Mouse (Mus musculus) forebrain, embryonic 11.5 days (tissue): Measurements from ENCODE around the gene Mettl16. TPM values are rescaled to one million over a fixed set of nuclear protein-coding genes. Genes with fewer than 3 reads are reported as not detected.

Experiments used
- ATAC-seq: fragments of 200-750 bp; cut with Nextera tagmentation; replicated peaks from 2 replicates; pipeline ENCODE4 v1.8.0; 2017; ENCODE audit warnings: moderate TSS enrichment; ENCODE audit not compliant: low FRiP score
- DNase-seq: peaks from one replicate; pipeline ENCODE4 v3.0.0-alpha.2; 2017; ENCODE audit warnings: low spot score
- H3K27ac ChIP-seq: fragments of 300-500 bp; sonication (generic); 2 replicates; pipeline ENCODE4 v1.5.1; 2014; ENCODE audit warnings: low read depth, low read length
- H3K27me3 ChIP-seq: fragments of 300-500 bp; sonication (generic); 2 replicates; pipeline ENCODE4 v1.6.1; 2014; ENCODE audit warnings: mild to moderate bottlenecking, low read length, mixed read lengths; ENCODE audit not compliant: control insufficient read depth, insufficient read depth
- H3K36me3 ChIP-seq: fragments of 300-500 bp; sonication (generic); 2 replicates; pipeline ENCODE4 v1.6.1; 2014; ENCODE audit warnings: mild to moderate bottlenecking, low read length, moderate library complexity, mixed read lengths; ENCODE audit not compliant: control insufficient read depth, insufficient read depth
- H3K4me1 ChIP-seq: fragments of 300-500 bp; sonication (generic); replicated peaks from 2 replicates; pipeline ENCODE4 v1.6.1; 2014; ENCODE audit warnings: low read length, mixed read lengths; ENCODE audit not compliant: control insufficient read depth, insufficient read depth
- H3K4me2 ChIP-seq: fragments of 300-500 bp; sonication (generic); 2 replicates; pipeline ENCODE4 v1.6.1; 2014; ENCODE audit warnings: low read depth, mild to moderate bottlenecking, low read length, moderate library complexity, mixed read lengths; ENCODE audit not compliant: severe bottlenecking
- H3K4me3 ChIP-seq: fragments of 300-500 bp; sonication (generic); 2 replicates; pipeline ENCODE4 v1.5.1; 2014; ENCODE audit warnings: low read depth, low read length
- H3K9ac ChIP-seq: fragments of 300-500 bp; sonication (generic); 2 replicates; pipeline ENCODE4 v1.6.1; 2014; ENCODE audit warnings: low read length
- H3K9me3 ChIP-seq: fragments of 300-500 bp; sonication (generic); 2 replicates; pipeline ENCODE4 v1.6.1; 2016; ENCODE audit warnings: low read length, mixed read lengths; ENCODE audit not compliant: control insufficient read depth
- WGBS: fragments of 180-500 bp; shearing (Covaris S2); extraction: QIAGEN DNeasy Blood & Tissue Kit; methylation state at CpG from one replicate; pipeline ENCODE4 v1.1.7; 2014; 5-methylcytosine and 5-hydroxymethylcytosine counted together
- polyA plus RNA-seq: library from polyadenylated mRNA; unstranded; fragments of >200 nt; fragmentation: Nextera tagmentation; extraction: Ambion mirVana; gene quantifications from 2 replicates; pipeline ENCODE4 v1.2.1, GENCODE M21; 2014

Gene Mettl16
- polyA plus RNA-seq, 1 experiment from 2014 or later, result 53.3 TPM

DNA sequence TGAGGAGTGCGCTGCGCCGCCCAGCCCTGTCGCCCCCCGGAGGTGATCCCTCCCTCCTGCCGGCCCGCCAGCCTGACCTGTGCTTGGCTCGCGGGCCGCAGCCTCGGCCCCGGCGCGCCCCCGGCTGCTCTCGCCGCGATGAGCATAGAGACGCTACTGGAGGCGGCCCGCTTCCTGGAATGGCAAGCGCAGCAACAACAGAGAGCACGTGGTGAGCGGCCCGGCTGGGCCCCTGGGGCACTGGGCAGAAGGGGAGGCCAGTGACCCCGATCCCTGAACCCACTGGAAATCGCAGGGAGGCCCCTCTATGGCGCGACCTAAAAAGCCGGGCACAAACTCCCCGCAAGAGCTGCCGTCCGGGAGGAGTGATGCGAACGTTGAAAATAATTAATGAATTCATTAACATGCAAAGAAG, 60.6 kb downstream of the Mettl16 start:
- ATAC-seq (no peak), DNase-seq (peak; percentile 84)

DNA sequence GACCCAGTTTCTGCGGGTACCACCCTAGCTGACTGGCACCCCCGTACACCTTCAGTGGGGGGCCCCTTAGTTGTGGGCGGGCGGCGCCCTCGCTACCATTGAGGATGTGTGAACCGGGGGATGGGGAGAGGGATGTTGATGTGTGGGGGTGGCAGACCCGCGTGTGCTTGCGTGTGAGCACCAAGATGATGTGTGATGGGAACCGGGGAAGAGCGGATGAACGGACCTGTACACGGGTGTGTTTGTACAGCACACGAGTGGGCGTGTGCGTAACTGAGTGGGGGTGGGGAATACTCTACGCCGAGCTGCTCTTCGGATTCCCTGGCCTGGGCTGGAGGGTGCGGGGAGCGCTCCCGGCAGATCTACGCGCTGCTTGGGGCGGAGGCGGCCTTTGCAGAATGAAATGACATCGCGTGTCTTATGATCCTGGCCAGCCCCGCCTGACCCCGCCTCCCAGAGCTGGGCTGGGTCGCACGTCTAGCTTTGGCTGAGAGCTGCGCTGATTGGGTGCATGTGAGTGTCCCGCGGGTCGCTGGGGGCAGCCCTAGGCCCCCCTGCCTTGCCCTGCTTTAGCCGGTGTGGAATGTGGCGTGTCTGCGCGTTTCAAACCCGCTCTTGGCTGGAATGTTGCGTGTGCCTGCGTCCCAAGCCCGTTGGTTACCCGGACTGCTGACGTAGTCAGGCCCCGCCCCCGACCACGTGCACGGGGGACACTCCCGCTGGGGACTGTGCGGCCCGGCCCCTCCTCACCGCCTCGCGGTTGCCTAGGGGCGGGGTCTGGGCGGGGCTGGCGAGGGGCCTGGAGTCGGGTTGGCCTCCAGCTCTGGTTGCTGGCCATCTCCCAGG, 61.2 kb downstream of the Mettl16 start:
- ATAC-seq, result peak; percentile 80
- WGBS, result under 1% methylated on average over 61 of the region's 61 CpGs
- Histone ChIP-seq H3K9ac (peak overlapping the region; percentile 79), H3K27ac (peak overlapping the region; percentile 82), H3K9me3 (no peaks in the 10 kb centered on the region), H3K27me3 (no peaks in the 10 kb centered on the region), H3K36me3 (no peaks in the 10 kb centered on the region; the same call in 1 of the 2 replicates), H3K4me2 (peak overlapping the region; percentile 82), H3K4me1 (peaks cover 20% of the 10 kb centered on the region), H3K4me3 (peak overlapping the region; percentile 88)
- DNase-seq, result peak; percentile 100

More for the DNA sequence above, 60.6 kb downstream of the Mettl16 start:
- Histone ChIP-seq H3K4me2 (peak overlapping the region; percentile 82), H3K36me3 (no peaks in the 10 kb centered on the region), H3K27me3 (no peaks in the 10 kb centered on the region), H3K27ac (peak overlapping the region; percentile 63), H3K9ac (peak overlapping the region; percentile 79), H3K4me1 (peaks cover 20% of the 10 kb centered on the region), H3K4me3 (peak overlapping the region; percentile 88), H3K9me3 (no peaks in the 10 kb centered on the region)
- under 1% methylated on average over 35 of the region's 35 CpGs for WGBS

DNA sequence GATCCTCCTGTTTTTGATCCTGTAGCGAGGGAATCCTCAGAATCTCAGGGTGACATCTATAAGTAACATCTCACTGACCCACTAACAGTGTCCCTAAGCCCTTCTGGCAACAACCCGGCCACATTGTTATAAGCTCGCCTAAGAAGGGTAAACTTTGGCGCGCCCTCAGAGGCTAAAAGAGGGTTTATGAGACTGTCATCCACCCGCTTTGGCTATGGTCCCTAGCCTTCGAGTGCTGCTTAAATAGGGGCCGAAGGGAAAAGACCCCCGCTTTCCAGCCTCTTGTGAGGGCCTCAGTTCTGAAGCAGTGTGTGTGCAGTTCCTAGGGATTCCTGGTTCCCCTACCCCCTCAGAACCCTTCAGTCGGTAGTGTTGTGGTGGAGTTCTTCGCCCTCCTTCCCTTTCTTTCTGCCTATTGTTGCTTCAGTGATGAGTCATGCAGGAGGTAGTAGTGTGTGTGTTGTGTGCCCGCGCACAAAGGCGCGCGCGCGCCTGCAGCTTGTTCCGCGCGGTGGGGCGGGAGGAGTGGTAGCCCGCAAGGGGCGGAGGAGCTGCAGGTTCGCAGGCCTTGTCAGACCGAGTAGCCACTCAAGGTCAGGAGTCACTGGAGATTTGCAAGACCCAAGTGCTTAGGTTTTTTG, 62.0 kb downstream of the Mettl16 start:
- Histone ChIP-seq H3K9ac (peak overlapping the region; percentile 52), H3K27me3 (no peaks in the 10 kb centered on the region), H3K36me3 (no peaks in the 10 kb centered on the region; the same call in 1 of the 2 replicates), H3K4me2 (peak overlapping the region; percentile 82), H3K27ac (peak overlapping the region; percentile 82), H3K9me3 (no peaks in the 10 kb centered on the region), H3K4me3 (peak overlapping the region; percentile 88), H3K4me1 (peaks cover 23% of the 10 kb centered on the region)
- ATAC-seq (no peak; the same call in 1 of the 2 replicates), DNase-seq (peak; percentile 82)
- under 1% methylated on average over 26 of the region's 26 CpGs for WGBS

DNA sequence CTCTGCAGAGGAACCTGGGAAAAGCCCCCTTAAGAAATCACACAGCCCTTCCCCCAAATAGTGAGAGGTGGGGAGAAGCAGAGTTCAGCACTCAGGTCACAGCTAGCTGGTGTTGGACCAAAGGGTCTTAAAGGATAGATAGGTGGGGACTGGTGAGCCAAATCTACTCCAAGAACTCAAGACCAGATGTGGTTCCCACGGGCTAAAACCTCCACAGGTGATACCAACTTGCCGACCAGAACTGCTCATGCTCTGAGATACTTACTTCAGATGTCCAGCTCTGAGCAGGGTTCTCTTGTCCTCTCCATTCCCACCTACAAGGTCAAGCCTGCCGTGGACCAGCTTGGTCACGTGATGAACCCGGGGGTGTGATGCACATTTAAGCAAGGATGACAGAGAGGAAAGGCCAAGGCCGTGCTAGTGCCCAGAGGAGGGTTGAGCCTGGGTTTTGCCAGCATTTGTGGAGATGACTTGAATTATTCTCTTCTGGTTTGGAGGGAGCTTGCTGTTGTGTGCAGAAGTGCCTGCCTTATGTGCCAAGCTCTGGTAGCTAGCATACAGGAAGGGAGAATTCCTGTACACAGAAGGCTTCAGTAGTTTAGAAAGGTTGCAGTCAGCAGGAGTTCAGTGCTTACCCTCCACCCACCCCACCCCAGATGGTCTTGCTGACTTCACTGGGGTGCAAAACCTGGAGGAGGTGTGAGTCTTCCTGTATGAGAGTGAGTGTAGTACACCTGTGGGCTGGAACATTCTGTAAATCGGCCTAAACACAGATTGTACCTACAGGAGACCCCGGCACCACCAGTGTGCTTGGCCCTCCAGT, 63.1 kb downstream of the Mettl16 start:
- WGBS, result 88% methylated on average over 8 of the region's 8 CpGs
- no peak overlapping the region; the same call in 1 of the 2 replicates for H3K4me3 ChIP-seq
- peaks cover 24% of the 10 kb centered on the region for H3K4me1 ChIP-seq
- H3K27me3 ChIP-seq, result no peaks in the 10 kb centered on the region
- DNase-seq (peak; percentile 49), ATAC-seq (no peak)
- H3K36me3 ChIP-seq, result no peaks in the 10 kb centered on the region; the same call in 1 of the 2 replicates
- H3K9me3 ChIP-seq, result no peaks in the 10 kb centered on the region
- peak overlapping the region; percentile 82; the same call in 1 of the 2 replicates for H3K4me2 ChIP-seq
- H3K27ac ChIP-seq, result no peak overlapping the region
- H3K9ac ChIP-seq, result peak overlapping the region; percentile 52; the same call in 1 of the 2 replicates

DNA sequence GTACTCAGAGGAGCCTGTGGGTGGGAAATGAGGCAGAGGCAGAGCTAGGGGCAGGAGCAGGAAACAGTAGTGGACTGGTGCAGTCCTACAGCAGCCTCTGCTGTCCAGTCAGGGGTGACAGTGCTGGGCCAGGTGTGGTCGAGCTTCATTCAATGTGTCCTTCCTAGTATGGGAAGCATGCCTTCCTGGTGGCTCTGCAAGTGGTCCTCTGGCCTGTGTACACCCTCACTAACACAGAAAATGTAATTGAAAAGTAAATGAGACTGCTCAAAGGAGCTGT, 63.7 kb downstream of the Mettl16 start:
- no peak for ATAC-seq
- DNase-seq, result no peak
- Histone ChIP-seq H3K4me2 (no peak overlapping the region), H3K36me3 (no peaks in the 10 kb centered on the region; the same call in 1 of the 2 replicates), H3K4me1 (peaks cover 21% of the 10 kb centered on the region), H3K27ac (no peak overlapping the region), H3K9me3 (no peaks in the 10 kb centered on the region), H3K9ac (no peak overlapping the region), H3K27me3 (no peaks in the 10 kb centered on the region), H3K4me3 (no peak overlapping the region)
- WGBS, result 64% methylated on average over 1 of the region's 1 CpGs

DNA sequence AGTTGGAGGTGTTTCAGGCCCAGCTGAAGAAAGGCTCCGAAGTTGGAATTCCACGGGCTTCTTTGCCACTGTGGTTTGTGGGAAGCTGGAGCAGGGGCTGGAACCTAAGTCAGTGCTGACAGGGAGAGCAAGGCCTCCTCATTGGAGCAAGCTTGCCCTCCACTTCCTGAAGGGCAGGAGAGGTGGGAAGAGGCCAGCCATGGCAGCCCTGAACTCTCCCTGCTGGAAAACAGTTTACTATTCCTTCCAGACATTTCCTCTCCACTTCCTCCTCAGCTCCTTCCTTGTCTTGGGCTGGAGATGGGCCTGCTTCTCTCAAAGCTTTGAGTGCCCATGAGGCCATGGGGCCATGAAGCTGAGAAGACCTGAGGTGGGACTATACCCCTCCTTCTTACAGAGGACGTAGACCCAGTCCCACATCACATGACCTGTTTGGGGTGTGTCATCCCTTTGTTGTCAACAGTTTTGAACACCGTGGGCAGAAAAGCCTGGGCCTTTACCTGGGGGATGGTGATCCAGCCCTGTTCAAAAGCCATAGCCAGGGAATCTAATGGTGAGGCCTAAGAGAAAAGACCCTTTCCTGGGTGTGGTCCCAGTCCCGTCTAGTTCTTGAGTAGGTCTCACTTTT, 64.1 kb downstream of the Mettl16 start:
- H3K9ac ChIP-seq, result no peak overlapping the region
- H3K36me3 ChIP-seq, result no peaks in the 10 kb centered on the region; the same call in 1 of the 2 replicates
- ATAC-seq (no peak), DNase-seq (no peak)
- H3K4me3 ChIP-seq, result no peak overlapping the region
- WGBS, result 60% methylated on average over 5 of the region's 5 CpGs
- no peaks in the 10 kb centered on the region for H3K27me3 ChIP-seq
- no peaks in the 10 kb centered on the region for H3K9me3 ChIP-seq
- H3K4me2 ChIP-seq, result no peak overlapping the region
- H3K27ac ChIP-seq, result no peak overlapping the region
- peaks cover 18% of the 10 kb centered on the region for H3K4me1 ChIP-seq

DNA sequence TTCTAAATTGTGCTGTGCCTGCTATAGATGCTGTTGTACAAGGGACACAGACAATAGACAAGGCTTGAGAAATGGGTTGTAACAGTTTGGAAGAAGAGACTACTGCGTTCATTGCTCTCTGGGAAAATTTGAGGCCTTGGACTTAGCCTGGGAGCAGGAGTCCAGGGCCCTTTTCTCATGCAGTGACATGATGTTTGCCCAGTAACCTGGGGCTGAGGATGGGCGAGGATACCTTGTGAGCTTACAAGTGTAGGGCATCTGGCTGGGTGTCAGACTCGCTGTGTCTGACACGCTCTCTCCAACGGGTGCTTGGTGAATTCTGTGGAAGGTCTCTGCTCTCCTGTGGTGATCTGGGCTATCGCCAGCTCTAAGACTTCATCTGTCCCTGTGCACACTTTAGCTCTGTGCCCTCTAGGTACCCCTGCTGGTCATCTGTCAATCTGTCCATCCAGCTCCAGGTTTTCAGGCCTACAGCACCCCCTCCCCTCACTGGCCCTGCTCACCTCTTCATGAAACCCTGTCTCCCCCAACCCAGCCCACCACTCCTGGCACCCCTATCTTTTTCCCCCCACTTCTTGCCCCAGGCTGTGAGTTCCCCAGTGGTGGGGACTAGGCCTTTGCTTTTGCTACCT, 65.1 kb downstream of the Mettl16 start:
- ATAC-seq (no peak), DNase-seq (no peak)
- no peak overlapping the region for H3K4me2 ChIP-seq
- no peak overlapping the region for H3K27ac ChIP-seq
- no peaks in the 10 kb centered on the region for H3K9me3 ChIP-seq
- no peak overlapping the region for H3K4me3 ChIP-seq
- H3K27me3 ChIP-seq, result no peaks in the 10 kb centered on the region
- peaks cover 18% of the 10 kb centered on the region for H3K4me1 ChIP-seq
- H3K9ac ChIP-seq, result no peak overlapping the region
- no peaks in the 10 kb centered on the region; the same call in 1 of the 2 replicates for H3K36me3 ChIP-seq
- WGBS, result 86% methylated on average over 6 of the region's 6 CpGs
